Mouse (Mus musculus): ENCODE measurements around the gene Dab1.
A peak's percentile ranks its signal among the peaks of the same experiment; 100 is the strongest.

Dab1 gene

DNA sequence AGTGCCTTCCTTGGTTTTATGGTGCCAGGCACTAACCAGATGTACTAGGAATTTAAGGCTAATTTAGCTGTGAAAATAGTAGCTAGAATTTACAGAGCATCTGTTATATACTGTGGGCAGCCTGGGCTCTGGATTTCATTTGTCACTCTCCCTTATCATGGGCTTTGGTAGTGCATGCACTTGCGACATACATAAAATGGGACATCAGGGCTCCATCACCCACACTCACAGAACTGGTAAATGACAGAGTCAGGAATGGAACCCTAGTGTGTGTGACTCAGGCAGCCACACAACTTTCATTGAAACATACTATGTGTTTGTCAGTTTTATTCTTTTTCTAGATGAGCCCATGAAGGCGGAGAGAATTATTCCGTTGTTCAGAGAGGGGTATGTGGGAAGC is 1077.4 kb downstream of the Dab1 start:
- DNase-seq, result no peak

DNA sequence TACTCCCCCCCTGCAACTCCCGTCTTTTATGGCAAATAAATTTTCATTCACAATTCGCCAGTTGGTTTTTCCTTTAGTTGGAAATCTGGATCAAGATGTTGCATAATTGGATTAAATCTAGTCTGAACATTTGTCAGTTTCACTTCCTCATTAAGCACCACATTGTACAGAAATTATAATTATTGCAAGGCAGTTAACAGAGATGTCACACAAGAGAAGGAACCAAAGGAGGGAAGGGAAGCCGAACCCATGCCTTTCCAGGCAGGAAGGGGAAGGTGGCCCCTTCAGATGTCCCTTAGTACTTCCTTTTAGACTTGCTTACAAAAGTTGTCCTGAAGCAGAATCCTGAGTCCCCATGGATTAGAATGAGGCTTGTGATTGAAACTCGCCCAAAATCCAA is 1078.5 kb downstream of the Dab1 start:
- no peak for DNase-seq

DNA sequence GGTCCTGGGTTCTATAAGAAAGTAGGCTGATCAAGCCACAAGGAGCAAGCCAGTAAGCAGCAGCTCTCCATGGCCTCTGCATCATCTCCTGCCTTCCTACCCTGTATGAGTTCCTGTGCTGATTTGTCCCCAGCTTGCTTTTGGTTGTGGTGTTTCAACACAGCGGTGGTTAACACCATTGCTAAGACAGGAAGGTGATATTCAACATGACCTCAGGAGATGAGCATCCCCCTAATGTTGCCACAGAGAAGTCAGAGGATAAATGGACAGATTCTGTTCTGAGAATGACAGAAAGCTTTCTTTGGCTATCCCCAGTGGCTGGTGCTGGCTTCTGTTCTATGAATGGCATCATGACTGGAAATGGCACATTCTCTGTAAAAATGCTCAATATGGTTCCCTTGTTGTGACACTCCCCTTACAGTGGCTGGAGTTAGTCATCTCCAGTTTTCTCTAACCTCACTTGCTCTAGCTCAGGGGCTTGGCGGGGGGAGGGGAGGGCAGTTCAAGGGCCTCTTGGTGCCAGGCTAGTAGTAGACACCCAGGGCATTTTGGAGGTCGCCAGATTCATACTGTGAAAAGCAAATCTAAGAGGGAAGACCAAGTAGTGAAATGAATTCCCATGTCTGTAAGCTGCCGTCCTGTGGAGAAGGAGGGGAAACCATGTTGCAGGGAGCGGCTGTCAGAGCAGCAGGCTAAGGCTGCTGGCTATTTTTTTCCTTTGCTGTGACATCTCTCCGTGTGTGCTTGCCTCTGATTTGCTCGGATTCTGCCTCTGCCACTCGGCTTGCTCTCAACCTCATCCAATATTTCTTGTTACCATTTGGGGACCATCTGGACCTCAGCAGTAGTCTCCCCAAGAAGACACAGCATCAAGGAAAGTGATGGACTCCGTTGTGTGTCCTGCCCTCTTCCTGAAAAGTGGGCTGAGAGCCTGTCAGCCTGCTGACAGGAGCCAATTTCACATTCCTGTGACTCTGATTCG is 1086.8 kb downstream of the Dab1 start:
- DNase-seq, result no peak

DNA sequence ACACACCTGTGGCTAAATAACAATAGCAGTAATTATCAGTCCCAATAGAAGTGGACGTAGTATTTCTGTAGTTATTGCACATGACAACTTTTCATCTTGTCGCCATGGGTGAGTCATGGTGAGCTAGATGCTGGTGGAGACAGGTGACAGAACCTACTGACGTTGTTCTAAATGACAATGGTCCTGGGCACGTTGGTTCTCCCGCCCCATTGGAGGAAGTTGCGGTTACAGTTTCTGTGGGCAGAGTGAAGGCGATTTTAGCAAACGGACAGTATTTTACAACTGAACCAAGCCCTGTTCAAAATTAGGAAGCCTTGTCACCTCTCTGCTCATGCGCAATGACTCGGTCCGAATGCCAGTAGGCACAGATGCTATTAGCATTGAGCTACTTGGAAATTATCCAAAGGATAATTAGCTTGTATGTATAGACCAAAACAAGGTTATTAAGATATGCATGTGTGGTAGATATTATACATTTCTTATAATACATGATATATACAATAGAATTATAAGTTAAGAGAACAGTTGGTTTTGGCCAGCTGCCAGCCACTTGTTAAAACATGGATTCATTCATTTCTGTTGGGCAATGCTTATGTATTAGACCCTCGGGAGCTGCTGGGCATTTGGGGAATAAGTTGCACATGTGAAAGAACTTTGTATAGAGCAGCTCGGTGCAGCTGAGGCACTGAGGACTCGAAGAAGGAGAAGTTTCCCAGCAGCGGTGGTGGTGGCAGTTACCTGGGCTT is 1093.4 kb downstream of the Dab1 start:
- DNase-seq, result peak; percentile 30

DNA sequence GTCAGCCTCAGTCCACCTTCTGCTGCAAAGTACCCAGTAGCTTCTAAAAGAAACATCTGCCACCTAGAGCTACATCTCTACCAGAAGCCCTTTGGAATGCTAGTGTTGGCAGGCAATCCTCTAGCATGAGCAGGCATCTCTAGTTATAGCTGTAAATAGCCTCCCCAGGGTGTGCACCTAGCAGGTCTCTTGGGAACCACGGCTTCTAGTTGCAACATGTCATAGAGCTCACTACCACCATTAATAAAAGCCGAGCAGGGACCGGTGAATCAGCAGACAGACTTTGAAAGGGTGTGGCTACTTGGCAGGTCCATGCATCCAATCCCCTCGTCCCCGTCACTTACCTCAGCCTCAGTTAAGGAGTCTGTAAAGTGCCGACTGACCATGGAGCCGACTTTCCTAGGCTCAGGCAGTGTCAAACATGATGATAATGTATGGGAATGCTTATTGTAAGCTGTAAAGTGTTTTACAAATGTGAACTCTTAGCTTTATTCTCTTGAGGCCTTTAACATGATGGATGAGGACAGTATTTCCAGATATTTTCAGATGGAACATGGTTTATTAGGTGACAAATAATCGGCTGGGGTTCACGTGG is 1095.9 kb downstream of the Dab1 start:
- DNase-seq, result no peak

DNA sequence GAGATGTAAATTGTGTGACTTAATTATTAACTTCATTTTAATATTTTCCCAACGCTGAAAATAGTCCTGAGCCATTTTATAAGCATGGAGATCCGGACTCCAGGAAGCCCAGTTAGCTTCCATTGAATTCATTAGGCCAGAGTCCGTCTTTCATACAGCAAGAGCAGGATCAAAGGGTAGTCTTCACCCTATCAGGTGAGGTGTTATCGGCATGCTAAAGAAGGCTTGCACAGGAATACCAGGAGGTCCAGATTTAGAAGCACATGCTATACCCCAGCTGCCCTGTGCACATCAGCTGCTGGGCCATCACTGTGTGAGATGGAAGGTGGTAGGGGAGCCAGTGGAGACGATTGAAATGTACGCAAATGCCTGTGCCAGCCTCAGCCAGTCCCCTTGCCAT is 1096.7 kb downstream of the Dab1 start:
- DNase-seq, result no peak

DNA sequence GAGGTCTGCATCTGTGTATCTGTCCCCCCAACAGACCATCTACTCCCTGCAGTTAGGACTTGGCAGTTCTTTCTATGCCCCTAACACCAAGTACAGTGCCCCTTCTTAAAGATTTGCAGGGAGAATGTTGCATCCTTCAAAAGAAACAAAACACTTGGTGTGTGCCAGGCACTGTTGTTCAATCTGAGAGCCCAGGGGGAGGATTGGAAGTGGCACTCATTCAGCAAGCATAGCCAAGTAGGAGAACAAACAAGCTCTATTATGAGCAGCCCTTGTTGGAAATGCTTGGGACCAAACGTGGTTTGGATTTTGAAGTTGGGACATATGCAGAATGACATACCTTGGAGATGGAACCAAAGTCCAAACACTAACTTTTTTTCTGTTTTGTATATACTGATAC is 1097.3 kb downstream of the Dab1 start:
- DNase-seq, result no peak

DNA sequence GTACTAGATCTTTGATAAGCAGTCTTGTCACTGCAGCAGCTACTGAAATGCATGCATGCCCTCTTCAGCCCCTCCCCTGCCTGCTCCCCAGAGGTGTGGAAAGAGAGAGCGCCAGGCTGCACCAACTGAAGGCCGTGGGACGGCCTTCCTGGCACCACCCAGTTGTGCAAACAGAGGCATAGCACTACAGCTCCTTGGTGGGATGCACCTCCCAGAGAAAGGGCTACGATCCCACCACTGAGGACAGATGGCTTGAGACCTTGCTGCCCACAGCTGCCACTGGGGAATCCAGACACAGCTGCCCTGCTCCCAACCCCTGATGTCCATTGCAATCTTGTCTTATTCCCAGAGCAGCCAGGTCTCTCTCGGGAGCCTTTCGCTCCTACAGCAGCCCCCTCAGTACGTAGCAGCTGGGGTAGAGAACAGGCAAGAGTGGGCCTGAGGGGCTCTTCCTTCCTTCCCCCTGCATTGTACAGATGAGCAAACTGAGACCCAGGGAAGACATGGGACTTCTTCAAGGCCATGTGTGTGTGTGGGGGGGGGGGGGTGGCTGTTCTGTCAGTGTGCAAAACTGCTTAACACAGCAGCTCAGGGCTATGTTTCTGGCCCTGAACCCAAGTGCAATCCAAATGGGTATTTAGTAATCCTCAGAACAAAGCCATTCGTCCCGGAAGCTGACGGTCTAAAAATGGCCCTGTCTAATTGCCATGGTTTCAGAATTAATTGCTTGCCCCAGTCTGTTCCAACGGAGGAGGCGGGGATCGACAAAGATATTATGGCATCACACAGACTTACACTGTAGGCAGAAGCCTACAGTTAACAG is 1100.0 kb downstream of the Dab1 start:
- peak; percentile 74 for DNase-seq

DNA sequence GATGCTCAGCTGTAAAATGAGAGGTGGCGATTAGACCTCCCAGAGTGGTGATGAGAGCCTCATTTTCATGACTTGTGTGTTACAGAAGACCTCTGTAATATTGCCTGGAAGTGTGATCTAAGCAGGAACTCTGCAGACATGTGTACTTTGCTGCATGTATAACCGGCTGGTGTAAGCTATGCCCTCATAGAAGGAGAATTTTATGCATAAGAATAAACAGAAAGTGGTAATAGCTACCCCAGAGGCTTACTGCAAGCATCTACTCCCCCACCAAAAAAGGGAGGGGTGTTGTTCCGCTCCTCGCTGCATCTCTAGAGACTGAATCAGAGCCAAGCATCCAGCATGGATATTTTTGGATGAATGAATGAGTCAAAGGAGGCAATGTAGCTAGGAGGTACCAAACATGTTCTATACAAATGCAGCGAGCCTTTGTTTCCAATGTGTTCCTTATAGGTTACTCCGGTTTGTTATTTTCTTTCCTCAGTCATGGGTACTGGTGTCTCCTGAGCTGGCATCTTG is 1104.4 kb downstream of the Dab1 start:
- DNase-seq, result no peak

DNA sequence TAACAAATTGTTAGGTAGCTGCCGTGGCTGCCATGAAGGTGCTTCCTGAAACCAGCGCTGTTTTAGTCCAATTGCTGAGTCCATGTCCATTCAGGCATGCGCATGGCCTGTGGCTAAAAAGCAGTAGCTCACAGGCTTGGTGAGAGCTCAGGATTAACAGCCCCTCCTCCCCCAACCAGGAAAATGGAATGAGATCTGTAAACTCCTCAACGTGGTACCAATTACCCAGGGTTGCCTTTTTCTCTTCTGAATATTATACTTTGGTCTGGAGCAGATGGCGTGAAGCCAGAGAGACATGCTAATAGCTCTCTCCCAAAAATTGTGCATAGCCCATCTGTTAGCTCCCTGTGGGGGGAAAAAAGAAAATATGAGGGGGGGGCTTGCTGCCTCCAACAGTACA is 1105.1 kb downstream of the Dab1 start:
- peak; percentile 45 for DNase-seq

DNA sequence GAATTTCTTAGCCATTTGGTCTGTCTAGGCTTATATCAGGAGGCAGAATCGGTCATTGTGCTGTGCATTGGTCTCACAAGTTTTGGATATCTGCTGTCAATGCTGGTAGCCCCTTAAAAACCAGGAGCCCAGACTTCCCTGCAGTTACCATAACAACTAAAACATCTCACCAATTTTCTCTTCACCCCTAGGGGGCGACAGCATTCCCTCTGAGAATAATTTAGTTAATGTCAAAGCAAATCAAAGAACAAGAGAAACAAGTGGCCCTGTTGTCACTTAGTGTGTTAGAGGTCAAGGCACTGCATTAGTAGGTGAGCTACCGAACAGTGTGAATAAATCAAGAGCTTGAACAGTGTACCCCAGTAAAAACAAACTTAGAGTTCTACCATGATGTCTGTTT is 1106.5 kb downstream of the Dab1 start:
- DNase-seq, result peak; percentile 58

DNA sequence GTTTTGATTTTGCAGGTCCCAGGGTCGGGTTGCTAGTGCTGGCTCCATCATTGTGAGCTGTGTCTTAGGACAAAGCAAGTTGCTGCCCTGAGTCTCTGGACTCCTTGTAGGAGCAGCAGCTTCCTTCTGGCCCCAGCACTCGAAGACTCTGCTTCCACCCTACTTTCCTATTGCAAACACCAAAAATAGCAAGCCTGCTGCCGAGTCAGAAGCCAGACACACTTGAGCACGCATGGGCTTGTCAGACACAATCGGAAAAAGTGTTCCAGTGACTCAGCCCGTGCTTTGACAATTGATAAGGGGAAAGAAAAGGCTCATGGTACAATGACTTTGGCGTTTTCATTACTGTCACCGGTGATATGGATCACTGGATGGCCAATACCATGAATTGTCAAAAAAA is 1110.0 kb downstream of the Dab1 start:
- DNase-seq, result no peak

DNA sequence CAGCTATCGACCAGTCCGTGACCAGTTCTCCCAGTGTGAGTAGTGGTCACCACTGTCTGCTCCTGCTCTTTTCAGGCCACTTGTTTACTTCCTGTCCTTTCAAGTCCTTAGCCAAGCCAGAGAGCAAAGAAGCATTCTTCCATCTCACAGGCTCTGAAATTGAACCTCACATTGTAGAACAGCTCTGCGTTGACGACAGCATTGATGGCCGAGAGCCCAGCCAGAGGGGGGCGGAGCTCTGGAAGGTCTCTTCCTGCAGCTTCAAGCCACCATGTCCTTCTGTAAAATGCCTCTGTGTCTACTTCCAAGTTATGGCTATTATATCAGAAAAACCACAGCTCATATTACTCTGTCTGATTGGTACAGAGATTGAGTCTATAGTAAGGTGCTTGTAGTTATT is 1127.3 kb downstream of the Dab1 start:
- DNase-seq, result no peak

DNA sequence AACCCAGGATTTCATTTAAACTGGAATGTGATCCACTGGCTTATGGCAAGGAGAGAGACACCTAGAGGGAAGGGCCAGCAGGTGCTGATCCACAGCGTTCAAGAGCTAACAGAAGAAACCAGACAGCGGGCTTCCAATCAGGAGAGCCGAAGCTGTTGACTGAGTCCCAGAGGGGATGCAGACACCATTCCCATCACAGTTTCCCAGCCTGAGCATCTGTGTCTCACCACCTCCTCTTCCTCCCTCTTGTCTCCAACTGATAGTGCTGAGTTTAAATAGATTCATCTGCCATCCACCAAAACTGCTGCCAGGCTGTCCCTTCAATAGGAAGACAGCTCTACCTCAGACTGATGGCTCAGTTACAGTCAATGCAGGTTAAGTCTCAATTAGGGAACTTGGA is 1134.9 kb downstream of the Dab1 start:
- DNase-seq, result no peak

DNA sequence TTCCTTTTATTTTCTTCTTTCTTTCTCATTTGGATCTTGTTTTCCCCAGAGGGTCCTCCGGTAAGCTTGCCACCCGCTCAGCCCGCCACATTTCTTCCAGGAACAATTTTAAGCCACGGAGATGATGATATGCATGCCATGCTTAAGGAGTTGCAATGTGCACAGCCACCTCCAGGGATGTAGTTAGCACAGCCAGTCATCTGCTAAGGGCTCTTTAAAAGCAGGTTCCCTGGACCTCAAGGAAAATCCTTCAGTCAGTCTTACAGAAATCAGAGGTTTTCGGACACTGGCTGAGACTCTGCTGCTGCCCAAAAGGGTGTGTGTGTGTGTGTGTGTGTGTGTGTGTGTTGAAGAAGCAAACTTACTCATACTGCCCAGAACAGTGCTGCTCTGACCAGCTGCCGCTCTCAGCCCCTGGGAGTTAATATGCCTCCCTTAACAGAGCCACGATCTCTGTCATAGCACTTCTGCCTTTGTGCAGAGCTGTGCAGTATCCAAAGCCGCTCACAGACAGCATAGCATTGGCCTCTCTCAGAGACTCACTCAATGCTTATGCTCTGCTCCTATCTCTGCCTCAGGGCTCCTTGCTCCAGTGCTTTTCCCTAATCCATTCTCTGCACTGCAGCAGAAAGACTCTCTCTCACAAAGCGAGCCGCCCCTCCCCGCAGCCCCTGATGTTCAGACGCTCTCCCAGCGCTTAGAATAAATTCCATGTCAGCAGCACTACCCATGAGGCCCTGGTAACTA is 1141.9 kb downstream of the Dab1 start:
- peak; percentile 75 for DNase-seq

DNA sequence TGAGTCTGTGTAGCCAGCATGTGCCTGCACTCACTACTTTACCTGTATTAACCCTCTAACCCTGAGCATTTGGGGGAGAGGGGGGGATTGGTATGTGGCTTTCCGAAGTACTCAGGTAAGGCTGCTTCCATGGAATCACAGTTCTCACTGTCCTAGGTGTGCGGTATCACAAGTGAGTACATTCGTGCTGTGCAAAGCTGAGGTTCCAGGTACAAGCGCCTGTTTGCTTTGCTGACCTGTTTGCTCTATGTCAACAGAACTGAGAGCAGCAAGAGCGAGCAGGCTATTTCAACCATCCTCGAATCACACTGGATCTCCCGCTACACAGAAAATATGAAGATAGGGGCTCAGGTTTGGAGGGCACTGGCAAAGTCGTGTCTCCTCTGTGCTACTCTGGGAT is 1146.9 kb downstream of the Dab1 start, which contains the start of gene C8b:
Gene C8b, plus strand, starts transcription at position 253 of the 400 bp plus-strand sequence.
- no peak for DNase-seq

DNA sequence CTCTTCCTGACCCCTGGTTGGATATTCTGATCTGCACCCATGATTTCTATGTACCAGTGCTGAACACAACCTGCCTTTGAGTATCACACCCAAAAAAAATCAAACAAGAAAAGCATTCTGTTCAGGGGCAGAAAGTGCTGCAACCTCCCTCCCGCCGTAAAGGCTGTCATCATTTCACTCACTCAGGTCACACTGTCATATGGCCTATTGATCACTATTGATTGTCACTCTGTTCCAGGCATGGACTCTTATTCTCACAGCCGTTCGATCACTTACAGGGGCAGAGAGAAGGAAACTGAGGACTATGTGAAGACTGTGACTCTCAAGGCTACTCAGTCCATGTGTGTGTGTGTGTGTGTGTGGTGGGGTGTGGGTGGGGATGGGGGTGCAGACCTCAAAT is 1149.0 kb downstream of the Dab1 start:
- DNase-seq, result no peak

DNA sequence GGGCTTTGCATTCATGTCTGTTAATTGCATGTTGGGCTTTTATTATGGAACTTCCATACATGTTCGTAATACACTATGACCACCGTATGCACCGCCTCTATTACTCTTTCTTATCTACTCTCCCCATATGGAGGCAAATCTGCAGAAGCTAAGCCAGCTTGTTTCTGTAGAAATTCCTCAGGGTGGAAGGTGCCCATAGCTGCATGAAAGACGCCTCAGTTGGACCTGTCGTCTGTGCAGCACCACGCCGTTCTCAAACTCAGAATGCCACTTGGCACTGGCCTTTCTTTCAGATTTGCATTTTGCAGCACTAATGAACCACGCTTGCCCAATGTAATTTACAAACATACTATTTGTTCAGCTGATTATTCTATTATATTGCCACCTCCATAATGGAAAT is 1150.4 kb downstream of the Dab1 start:
- DNase-seq, result no peak

DNA sequence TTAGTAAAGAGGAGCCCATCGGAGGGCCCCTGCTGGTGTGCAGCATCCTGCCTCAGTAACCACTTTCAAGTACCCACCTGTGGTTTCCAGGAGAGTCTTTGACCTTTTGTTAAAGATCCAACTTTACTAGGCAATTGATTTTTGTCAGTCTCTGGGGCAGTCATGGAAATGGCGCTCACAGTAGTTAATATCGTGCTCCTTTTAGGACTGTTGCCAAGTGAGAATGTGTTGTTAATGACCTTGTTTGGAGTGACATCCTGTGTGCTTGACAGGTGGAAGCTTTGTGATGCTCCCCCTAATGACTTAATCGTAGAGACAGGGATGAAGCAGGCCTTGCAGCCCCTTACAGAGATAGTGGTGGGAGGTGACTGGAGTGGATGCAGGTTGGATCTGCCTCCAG is 1151.2 kb downstream of the Dab1 start:
- DNase-seq, result no peak

DNA sequence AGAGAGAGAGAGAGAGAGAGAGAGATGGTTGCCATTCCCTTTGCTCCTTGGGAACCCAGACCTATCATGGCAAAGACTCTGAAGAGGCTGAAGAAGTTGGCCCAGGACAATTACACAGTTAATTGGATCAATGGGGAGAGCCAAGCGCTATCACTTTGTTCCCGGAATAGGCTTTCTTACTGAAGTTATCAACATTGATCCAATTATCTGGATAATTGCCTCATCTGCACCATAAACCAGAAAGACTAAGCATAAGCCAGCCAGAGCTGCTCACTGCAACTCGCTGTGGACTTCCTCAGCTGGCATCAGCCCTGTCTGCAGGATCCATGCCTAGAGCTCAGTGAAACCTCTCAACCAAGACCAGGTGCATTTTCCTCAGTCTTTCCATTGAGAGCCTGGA is 1156.4 kb downstream of the Dab1 start:
- peak; percentile 69 for DNase-seq

DNA sequence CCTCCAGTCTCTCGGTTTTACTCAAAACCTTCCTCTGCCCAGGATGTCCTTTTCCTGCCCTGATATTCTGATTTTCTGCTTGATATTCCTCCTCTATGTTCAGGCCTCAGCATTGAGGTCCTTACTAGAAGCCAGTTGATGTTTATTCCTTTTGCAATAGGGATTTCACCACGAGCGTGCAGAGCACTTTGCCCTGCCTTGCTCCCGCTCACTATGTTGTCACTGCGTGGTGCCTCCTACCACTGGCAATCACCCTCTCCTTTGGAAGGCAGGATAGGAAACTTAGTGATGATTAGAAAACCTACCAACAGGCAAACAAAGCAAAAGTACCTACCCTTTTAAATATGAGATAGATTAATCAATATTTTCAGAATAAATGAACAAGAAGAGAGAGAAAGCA is 1160.3 kb downstream of the Dab1 start:
- no peak for DNase-seq

DNA sequence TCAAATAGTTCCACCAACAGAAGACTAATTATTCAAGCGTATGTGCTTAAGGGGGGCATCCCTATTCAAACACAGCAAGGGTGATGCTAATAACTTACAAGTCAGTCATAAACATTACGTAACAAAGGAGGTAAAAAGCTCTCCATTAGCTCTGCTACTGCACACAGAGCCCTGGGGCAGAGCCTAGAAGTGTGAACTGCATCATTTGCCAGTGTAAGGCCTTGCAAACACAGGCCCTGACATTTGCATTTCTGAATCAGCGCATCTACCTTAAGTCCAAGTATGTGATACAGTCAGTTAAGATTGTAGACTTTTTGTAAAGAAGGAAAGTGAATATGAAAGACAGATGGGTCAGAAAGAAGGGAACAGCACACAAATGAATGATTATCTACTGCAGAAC is 1162.3 kb downstream of the Dab1 start:
- no peak for DNase-seq
